Mouse (Mus musculus): ENCODE results near the gene Grip1. TPM values are rescaled to one million over a fixed set of nuclear protein-coding genes. Genes with fewer than 3 reads are reported as not detected.

The Grip1 gene
- polyA plus RNA-seq, 1 experiment from 2014 or later: 4.1 TPM

GRCm38 (mm10) chr10:119726921-119727320 lies 273.3 kb downstream of the Grip1 start:
- ATAC-seq (replicated peaks; ENCODE audit: low FRiP score): no peak
- H3K4me2 ChIP-seq: no peak overlapping the region
- H3K9me3 ChIP-seq (replicated peaks): no peaks in the 10 kb centered on the region
- H3K27me3 ChIP-seq: no peaks in the 10 kb centered on the region
- peaks cover 10% of the 10 kb centered on the region for H3K4me1 ChIP-seq
- no peak overlapping the region for H3K4me3 ChIP-seq (replicated peaks)
- no peak overlapping the region for H3K9ac ChIP-seq
- no peaks in the 10 kb centered on the region for H3K36me3 ChIP-seq
- WGBS: 89% methylated on average over 6 of the region's 6 CpGs
- no peak overlapping the region for H3K27ac ChIP-seq

- Histone ChIP-seq H3K27me3 (no peaks in the 10 kb centered on the region), H3K4me3 (replicated peaks) (no peak overlapping the region), H3K4me2 (no peak overlapping the region), H3K4me1 (peaks cover 10% of the 10 kb centered on the region), H3K27ac (no peak overlapping the region), H3K9ac (no peak overlapping the region), H3K9me3 (replicated peaks) (no peaks in the 10 kb centered on the region), H3K36me3 (no peaks in the 10 kb centered on the region)
- WGBS: 21% methylated on average over 5 of the region's 5 CpGs
- ATAC-seq (replicated peaks; ENCODE audit: low FRiP score): no peak
These were observed 276.6 kb downstream of the Grip1 start for GRCm38 (mm10) chr10:119730206-119730605.

- Histone ChIP-seq H3K9me3 (replicated peaks) (no peaks in the 10 kb centered on the region), H3K36me3 (no peaks in the 10 kb centered on the region), H3K4me3 (replicated peaks) (no peak overlapping the region), H3K27me3 (no peaks in the 10 kb centered on the region), H3K4me1 (peaks cover under 1% of the 10 kb centered on the region; the same call in 1 of the 2 replicates), H3K9ac (no peak overlapping the region), H3K4me2 (no peak overlapping the region), H3K27ac (no peak overlapping the region)
- ATAC-seq (replicated peaks; ENCODE audit: low FRiP score): no peak
- 75% methylated on average over 19 of the region's 19 CpGs for WGBS
These were observed 281.7 kb downstream of the Grip1 start for GRCm38 (mm10) chr10:119735011-119735992.

GRCm38 (mm10) chr10:119739466-119739865 lies 285.8 kb downstream of the Grip1 start:
- Histone ChIP-seq H3K9me3 (replicated peaks) (no peaks in the 10 kb centered on the region), H3K9ac (no peak overlapping the region), H3K27ac (no peak overlapping the region), H3K36me3 (no peaks in the 10 kb centered on the region), H3K4me2 (no peak overlapping the region), H3K27me3 (no peaks in the 10 kb centered on the region), H3K4me3 (replicated peaks) (no peak overlapping the region), H3K4me1 (no peaks in the 10 kb centered on the region)
- ATAC-seq (replicated peaks; ENCODE audit: low FRiP score): no peak
- WGBS: 86% methylated on average over 7 of the region's 7 CpGs

GRCm38 (mm10) chr10:119742722-119743121 lies 289.1 kb downstream of the Grip1 start:
- Histone ChIP-seq H3K9me3 (replicated peaks) (no peaks in the 10 kb centered on the region), H3K27ac (no peak overlapping the region)
- WGBS: 75% methylated on average over 8 of the region's 8 CpGs

GRCm38 (mm10) chr10:119752361-119752798 lies 298.8 kb downstream of the Grip1 start:
- Histone ChIP-seq H3K27ac (no peak overlapping the region), H3K9me3 (replicated peaks) (no peaks in the 10 kb centered on the region), H3K9ac (no peak overlapping the region), H3K4me3 (replicated peaks) (no peak overlapping the region), H3K4me2 (no peak overlapping the region), H3K27me3 (no peaks in the 10 kb centered on the region), H3K4me1 (no peaks in the 10 kb centered on the region), H3K36me3 (no peaks in the 10 kb centered on the region)
- WGBS: 71% methylated on average over 6 of the region's 6 CpGs
- no peak for ATAC-seq (replicated peaks; ENCODE audit: low FRiP score)

More at GRCm38 (mm10) chr10:119742722-119743121, 289.1 kb downstream of the Grip1 start:
- no peak for ATAC-seq (replicated peaks; ENCODE audit: low FRiP score)
- Histone ChIP-seq H3K4me2 (no peak overlapping the region), H3K36me3 (no peaks in the 10 kb centered on the region), H3K27me3 (no peaks in the 10 kb centered on the region), H3K4me1 (0 out of 2 replicates have a peak, but pooled peaks cover 2% of the 10 kb centered on the region), H3K4me3 (replicated peaks) (no peak overlapping the region), H3K9ac (no peak overlapping the region)

- Histone ChIP-seq H3K4me3 (replicated peaks) (no peak overlapping the region), H3K27ac (no peak overlapping the region), H3K36me3 (no peaks in the 10 kb centered on the region), H3K4me2 (no peak overlapping the region), H3K4me1 (no peaks in the 10 kb centered on the region), H3K27me3 (no peaks in the 10 kb centered on the region), H3K9me3 (replicated peaks) (no peaks in the 10 kb centered on the region), H3K9ac (no peak overlapping the region)
- ATAC-seq (replicated peaks; ENCODE audit: low FRiP score): no peak
- 63% methylated on average over 7 of the region's 7 CpGs for WGBS
These were observed 302.6 kb downstream of the Grip1 start for GRCm38 (mm10) chr10:119756271-119756670.

GRCm38 (mm10) chr10:119757219-119757618 lies 303.6 kb downstream of the Grip1 start:
- no peak overlapping the region for H3K9ac ChIP-seq
- H3K4me2 ChIP-seq: no peak overlapping the region
- H3K27me3 ChIP-seq: no peaks in the 10 kb centered on the region
- WGBS: 78% methylated on average over 6 of the region's 6 CpGs
- no peak for ATAC-seq (replicated peaks; ENCODE audit: low FRiP score)
- no peak overlapping the region for H3K27ac ChIP-seq
- H3K4me1 ChIP-seq: no peaks in the 10 kb centered on the region
- H3K4me3 ChIP-seq (replicated peaks): no peak overlapping the region
- H3K9me3 ChIP-seq (replicated peaks): no peaks in the 10 kb centered on the region
- no peaks in the 10 kb centered on the region for H3K36me3 ChIP-seq

GRCm38 (mm10) chr10:119761451-119762367 lies 308.1 kb downstream of the Grip1 start:
- Histone ChIP-seq H3K27me3 (no peaks in the 10 kb centered on the region), H3K4me3 (replicated peaks) (no peak overlapping the region), H3K27ac (no peak overlapping the region), H3K9ac (no peak overlapping the region), H3K9me3 (replicated peaks) (no peaks in the 10 kb centered on the region), H3K4me2 (no peak overlapping the region), H3K36me3 (no peaks in the 10 kb centered on the region), H3K4me1 (no peaks in the 10 kb centered on the region)
- no peak for ATAC-seq (replicated peaks; ENCODE audit: low FRiP score)
- WGBS: 75% methylated on average over 33 of the region's 33 CpGs

GRCm38 (mm10) chr10:119778871-119779270 lies 325.2 kb downstream of the Grip1 start:
- Histone ChIP-seq H3K4me3 (replicated peaks) (no peak overlapping the region), H3K4me2 (no peak overlapping the region), H3K27me3 (no peaks in the 10 kb centered on the region), H3K36me3 (no peaks in the 10 kb centered on the region), H3K9ac (no peak overlapping the region), H3K4me1 (no peaks in the 10 kb centered on the region), H3K27ac (no peak overlapping the region), H3K9me3 (replicated peaks) (no peaks in the 10 kb centered on the region)
- 64% methylated on average over 5 of the region's 5 CpGs for WGBS
- ATAC-seq (replicated peaks; ENCODE audit: low FRiP score): no peak

GRCm38 (mm10) chr10:119779657-119780056 lies 326.0 kb downstream of the Grip1 start:
- H3K9ac ChIP-seq: no peak overlapping the region
- no peaks in the 10 kb centered on the region for H3K9me3 ChIP-seq (replicated peaks)
- no peaks in the 10 kb centered on the region for H3K27me3 ChIP-seq
- ATAC-seq (replicated peaks; ENCODE audit: low FRiP score): no peak
- 82% methylated on average over 1 of the region's 1 CpGs for WGBS
- no peak overlapping the region for H3K4me3 ChIP-seq (replicated peaks)
- H3K27ac ChIP-seq: no peak overlapping the region
- H3K4me1 ChIP-seq: no peaks in the 10 kb centered on the region
- H3K4me2 ChIP-seq: no peak overlapping the region
- no peaks in the 10 kb centered on the region for H3K36me3 ChIP-seq

GRCm38 (mm10) chr10:119790507-119790906 lies 336.9 kb downstream of the Grip1 start:
- Histone ChIP-seq H3K4me2 (no peak overlapping the region), H3K9me3 (replicated peaks) (no peaks in the 10 kb centered on the region), H3K4me3 (replicated peaks) (no peak overlapping the region), H3K9ac (no peak overlapping the region), H3K36me3 (no peaks in the 10 kb centered on the region), H3K27me3 (no peaks in the 10 kb centered on the region), H3K27ac (no peak overlapping the region), H3K4me1 (no peaks in the 10 kb centered on the region)
- 67% methylated on average over 1 of the region's 1 CpGs for WGBS
- ATAC-seq (replicated peaks; ENCODE audit: low FRiP score): no peak
